8 mouse cellular contexts compared by ENCODE assay signal in genomic region chr6:148944767-148945508, GRCm38 (mm10). TPM values are rescaled to one million over a fixed set of nuclear protein-coding genes. Genes with fewer than 3 reads are reported as not detected.
DNase-seq lines count a peak whose midpoint lies in the region; ATAC-seq and TF ChIP-seq lines count a peak whose summit lies in the region.

No protein-coding gene starts in this region.

- peaks cover 3 to 23% of the 10 kb centered on the region in 2 experiments; a peak in 3 of 4 replicates for H3K36me3 ChIP-seq in MEL (ENCODE audit: control insufficient read depth in 1 of 2, insufficient read depth in 2 of 2, low read length in 2 of 2)
- no peaks in the 10 kb centered on the region for H3K36me3 ChIP-seq in forebrain, embryonic 15.5 days

- peak overlapping the region; percentile 79 for H3K27ac ChIP-seq in MEL (ENCODE audit: control insufficient read depth, low read depth, low read length)
- H3K27ac ChIP-seq in forebrain, embryonic 15.5 days (replicated peaks), result peak overlapping the region; percentile 88

- peak in 1 of 2 experiments; percentile 31; a peak in 1 of 4 replicates for TF ChIP-seq POLR2A in MEL (IDR thresholded peaks at IDR 0.05; ENCODE audit: control insufficient read depth in 1 of 2, insufficient read depth in 1 of 2, low read depth in 1 of 2, low read length in 2 of 2, poor library complexity in 1 of 2)

- no peak for TF ChIP-seq EP300 in MEL (IDR thresholded peaks at IDR 0.05; ENCODE audit: low read depth in 1 of 2, low read length in 2 of 2)

- peaks cover 47% of the 10 kb centered on the region for H3K79me2 ChIP-seq in MEL (ENCODE audit: control insufficient read depth, insufficient read depth, low read length, poor library complexity)

- under 1% methylated on average over 85 of the region's 92 CpGs for WGBS in forebrain, embryonic 15.5 days

- peak; percentile 73 for DNase-seq in MEL (ENCODE audit: low read depth, low spot score)
- peak; percentile 40 for DNase-seq in cerebellum, adult 11-12 months
- DNase-seq in heart, postnatal 4 days, result peak; percentile 79
- peak; percentile 53 to 60 for DNase-seq in layer of hippocampus, postnatal 10 days (ENCODE audit: low spot score in 2 of 2)
- DNase-seq in lung, postnatal 14 days, result peak; percentile 74
- peak; percentile 68 for DNase-seq in ovary, postnatal 36 days (ENCODE audit: low spot score)
- DNase-seq in urinary bladder, adult 2 months (ENCODE audit: low spot score), result peak; percentile 74

- ATAC-seq in forebrain, embryonic 15.5 days (replicated peaks), result peak; percentile 57

- H3K9me3 ChIP-seq in MEL (replicated peaks; ENCODE audit: insufficient read depth, low read length), result no peaks in the 10 kb centered on the region
- no peaks in the 10 kb centered on the region for H3K9me3 ChIP-seq in forebrain, embryonic 15.5 days

- H3K4me1 ChIP-seq in MEL (ENCODE audit: control insufficient read depth in 1 of 2, insufficient read depth in 2 of 2, low read length in 2 of 2), result peaks cover 2 to 16% of the 10 kb centered on the region in 2 experiments; a peak in 2 of 4 replicates
- H3K4me1 ChIP-seq in forebrain, embryonic 15.5 days, result peaks cover 34% of the 10 kb centered on the region

- H3K9ac ChIP-seq in MEL (ENCODE audit: control insufficient read depth, low read depth, low read length, poor library complexity, severe bottlenecking), result peak overlapping the region; percentile 84
- peak overlapping the region; percentile 92 for H3K9ac ChIP-seq in forebrain, embryonic 15.5 days (replicated peaks)

- H3K4me2 ChIP-seq in forebrain, embryonic 15.5 days (replicated peaks), result peak overlapping the region; percentile 79

- TF ChIP-seq RAD21 in MEL (IDR thresholded peaks at IDR 0.05; ENCODE audit: low read depth, low read length), result no peak

- peak overlapping the region; percentile 80 to 88 for H3K4me3 ChIP-seq in MEL (ENCODE audit: control insufficient read depth in 1 of 2, insufficient read depth in 1 of 2, low read depth in 2 of 2, low read length in 2 of 2)
- H3K4me3 ChIP-seq in forebrain, embryonic 15.5 days, result peak overlapping the region; percentile 99

- no peak for TF ChIP-seq CTCF in MEL (IDR thresholded peaks at IDR 0.05 in 2 of 3, conservative IDR thresholded peaks at IDR 0.05 in 1 of 3; ENCODE audit: control insufficient read depth in 1 of 3, insufficient read depth in 1 of 3, low read depth in 2 of 3, low read length in 3 of 3, poor library complexity in 1 of 3, severe bottlenecking in 1 of 3)

- H3K27me3 ChIP-seq in MEL (ENCODE audit: control insufficient read depth in 1 of 2, insufficient read depth in 2 of 2, low read length in 2 of 2), result no peaks in the 10 kb centered on the region
- H3K27me3 ChIP-seq in forebrain, embryonic 15.5 days, result no peaks in the 10 kb centered on the region

TF ChIP-seq in MEL, 35 proteins besides CTCF, POLR2A, EP300 and RAD21:
- TF ChIP-seq JUND (IDR thresholded peaks at IDR 0.05; ENCODE audit: low read depth, low read length) (no peak), ETS1 (IDR thresholded peaks at IDR 0.05; ENCODE audit: low read depth, low read length) (no peak), MEF2A (IDR thresholded peaks at IDR 0.05; ENCODE audit: extremely low read depth, insufficient replicate concordance, low read depth, low read length, poor library complexity, severe bottlenecking) (no peak), POLR2AphosphoS5 (IDR thresholded peaks at IDR 0.05; ENCODE audit: borderline replicate concordance, low read depth, low read length) (no peak), NRF1 (IDR thresholded peaks at IDR 0.05; ENCODE audit: insufficient read depth, low read depth, low read length, poor library complexity, severe bottlenecking) (peak; percentile 8; the same call in 1 of the 2 replicates), RCOR1 (IDR thresholded peaks at IDR 0.05; ENCODE audit: low read depth, low read length) (no peak), KAT2A (conservative IDR thresholded peaks at IDR 0.05; ENCODE audit: low read depth, low read length) (no peak), MAX (IDR thresholded peaks at IDR 0.05; ENCODE audit: low read length) (peak; percentile 79; the same call in 1 of the 2 replicates), TBP (IDR thresholded peaks at IDR 0.05; ENCODE audit: low read depth, low read length) (no peak; the same call in 1 of the 2 replicates), SMC3 (IDR thresholded peaks at IDR 0.05; ENCODE audit: low read depth, low read length) (no peak), NELFE (IDR thresholded peaks at IDR 0.05; ENCODE audit: low read depth, low read length) (no peak; the same call in 1 of the 2 replicates), MAZ (IDR thresholded peaks at IDR 0.05; ENCODE audit: low read depth, low read length) (no peak), MYC (IDR thresholded peaks at IDR 0.05; ENCODE audit: low read depth, low read length) (0 out of 2 replicates have a peak, but pooled peaks have one; percentile 27), GATA1 (IDR thresholded peaks at IDR 0.05; ENCODE audit: low read depth, low read length) (no peak), E2F4 (IDR thresholded peaks at IDR 0.05; ENCODE audit: borderline replicate concordance, low read depth, low read length) (no peak), MXI1 (IDR thresholded peaks at IDR 0.05; ENCODE audit: low read depth, low read length) (peak; percentile 63; the same call in 1 of the 2 replicates), POLR2AphosphoS2 (IDR thresholded peaks at IDR 0.05; ENCODE audit: low read length) (no peak), ELF1 (IDR thresholded peaks at IDR 0.05; ENCODE audit: low read depth, low read length) (no peak), ZMIZ1 (IDR thresholded peaks at IDR 0.05; ENCODE audit: low read depth, low read length) (no peak), TCF12 (IDR thresholded peaks at IDR 0.05; ENCODE audit: low read depth, low read length) (peak; percentile 5; the same call in 1 of the 2 replicates), TAL1 (IDR thresholded peaks at IDR 0.05; ENCODE audit: low read length) (no peak), BHLHE40 (IDR thresholded peaks at IDR 0.05; ENCODE audit: borderline replicate concordance, low read depth, low read length) (no peak), CHD1 (IDR thresholded peaks at IDR 0.05; ENCODE audit: low read depth, low read length) (peak; percentile 14; the same call in 1 of the 2 replicates), ZC3H11A (IDR thresholded peaks at IDR 0.05; ENCODE audit: low read depth, low read length) (no peak), ZNF384 (IDR thresholded peaks at IDR 0.05; ENCODE audit: low read depth, low read length) (peak; percentile 73), SIN3A (IDR thresholded peaks at IDR 0.05; ENCODE audit: low read length) (peak; percentile 12), USF1 (IDR thresholded peaks at IDR 0.05; ENCODE audit: low read depth, low read length) (0 out of 2 replicates have a peak, but pooled peaks have one; percentile 6), UBTF (IDR thresholded peaks at IDR 0.05; ENCODE audit: borderline replicate concordance, insufficient read depth, low read depth, low read length) (0 out of 2 replicates have a peak, but pooled peaks have one; percentile 90)

RNA-seq across cellular contexts. Expression of gene Sinhcaf, which starts 1.3 kb away (rescaled TPM):
- total RNA-seq in MEL (2012; rRNA removed), result 44.1 and 54.4 TPM in 2 replicates
- polyA plus RNA-seq in MEL (2012; ENCODE audit: insufficient read depth in 1 of 2, insufficient read length in 2 of 2, low read depth in 1 of 2, low replicate concordance in 2 of 2, missing spikeins in 1 of 2), result 10 to 100 TPM; 34.7 to 59.7 TPM
- 122 and 125 TPM in 2 replicates for polyA plus RNA-seq in forebrain, embryonic 15.5 days (2015; fragmentation: Nextera tagmentation; extraction: Ambion mirVana)
- 10 to 100 TPM; 21.8 to 21.9 TPM for total RNA-seq in heart, postnatal 4 days (2021)
- 10 to 100 TPM in 1 of 2 experiments, 1 to 10 TPM in 1; 9.3 to 10.5 TPM for total RNA-seq in layer of hippocampus, postnatal 10 days (2021)
- 17.8 and 20.9 TPM in 2 replicates for polyA plus RNA-seq in urinary bladder, adult 2 months (2012; rRNA removed)

RNA-seq across cellular contexts. Expression of gene Caprin2, which starts 48.9 kb away (rescaled TPM):
- 4.2 and 5.9 TPM in 2 replicates for total RNA-seq in MEL (2012; rRNA removed)
- polyA plus RNA-seq in MEL (2012; ENCODE audit: insufficient read depth in 1 of 2, insufficient read length in 2 of 2, low read depth in 1 of 2, low replicate concordance in 2 of 2, missing spikeins in 1 of 2), result 1 to 10 TPM in 1 of 2 experiments, not detected in 1; 6.4 TPM
- 9.9 and 10.6 TPM in 2 replicates for polyA plus RNA-seq in forebrain, embryonic 15.5 days (2015; fragmentation: Nextera tagmentation; extraction: Ambion mirVana)
- total RNA-seq in heart, postnatal 4 days (2021), result 10 to 100 TPM in 1 of 2 experiments, 1 to 10 TPM in 1; 9.7 to 11.1 TPM
- 1 to 10 TPM; 9.5 to 9.9 TPM for total RNA-seq in layer of hippocampus, postnatal 10 days (2021)
- polyA plus RNA-seq in urinary bladder, adult 2 months (2012; rRNA removed), result 16.5 and 19.3 TPM in 2 replicates

Comparison
In these comparisons a context has a peak if more than half of its experiments do, and no peak if none do; other contexts are left out.
1. Peak in every context shown above with its lines: DNase-seq, ATAC-seq, H3K4me3 ChIP-seq and H3K27ac ChIP-seq.